Mouse (Mus musculus): ENCODE results near the gene Ttc13. TPM values are rescaled to one million over a fixed set of nuclear protein-coding genes. Genes with fewer than 3 reads are reported as not detected.

The Ttc13 gene
- polyA plus RNA-seq, 1 experiment from 2014 or later, result 61.4 TPM

DNA sequence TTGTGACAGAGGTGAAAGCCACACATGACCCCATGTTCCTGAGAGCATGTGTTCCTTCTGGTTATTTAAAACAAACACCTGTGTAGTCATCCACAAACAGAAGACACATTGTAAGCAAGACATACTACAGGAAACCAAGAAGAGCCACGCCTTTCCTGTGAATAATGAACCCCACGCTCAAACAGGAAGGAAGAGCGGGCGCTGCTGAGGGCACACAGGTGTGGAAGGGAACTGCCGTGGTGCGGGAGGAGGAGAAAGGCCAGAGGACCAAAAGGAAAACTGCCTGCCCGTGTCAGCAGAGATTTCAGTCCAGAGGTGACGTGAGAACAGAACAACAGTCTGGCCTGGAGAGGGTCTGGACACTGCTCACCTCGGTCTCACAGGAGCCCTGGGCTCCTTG, 20.8 kb downstream of the Ttc13 start:
- ATAC-seq (ENCODE audit: low FRiP score), result no peak
- no peak overlapping the region for H3K4me2 ChIP-seq (replicated peaks)
- H3K4me1 ChIP-seq, result no peaks in the 10 kb centered on the region
- H3K4me3 ChIP-seq, result no peak overlapping the region
- WGBS, result 91% methylated on average over 9 of the region's 9 CpGs
- H3K27ac ChIP-seq, result no peak overlapping the region
- H3K9me3 ChIP-seq (replicated peaks), result no peaks in the 10 kb centered on the region
- H3K27me3 ChIP-seq, result no peaks in the 10 kb centered on the region
- H3K36me3 ChIP-seq, result peaks cover 63% of the 10 kb centered on the region
- no peak overlapping the region for H3K9ac ChIP-seq

DNA sequence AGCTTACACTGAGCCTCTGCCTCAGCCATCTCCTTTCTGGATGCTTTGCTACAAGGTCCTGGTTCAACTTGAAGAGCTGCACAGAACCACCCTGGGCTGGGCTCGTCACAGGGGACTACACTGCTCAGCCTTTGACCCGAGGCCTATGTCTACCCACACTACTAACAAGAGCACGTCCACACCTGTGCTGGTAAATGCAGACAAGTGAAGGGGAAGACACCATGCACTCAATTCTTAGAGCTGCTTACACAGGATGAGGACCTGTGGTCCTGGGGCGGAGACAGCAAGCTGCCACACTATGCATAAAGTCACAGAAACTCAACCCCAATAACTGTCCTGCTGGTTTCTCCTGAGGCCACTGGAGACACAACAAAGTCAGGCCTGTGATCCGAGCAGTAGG, 21.5 kb downstream of the Ttc13 start:
- Histone ChIP-seq H3K4me1 (no peaks in the 10 kb centered on the region), H3K4me3 (no peak overlapping the region), H3K4me2 (replicated peaks) (no peak overlapping the region), H3K27ac (no peak overlapping the region), H3K9me3 (replicated peaks) (no peaks in the 10 kb centered on the region), H3K9ac (no peak overlapping the region), H3K27me3 (no peaks in the 10 kb centered on the region), H3K36me3 (peaks cover 66% of the 10 kb centered on the region)
- no peak for ATAC-seq (ENCODE audit: low FRiP score)
- 94% methylated on average over 5 of the region's 5 CpGs for WGBS

DNA sequence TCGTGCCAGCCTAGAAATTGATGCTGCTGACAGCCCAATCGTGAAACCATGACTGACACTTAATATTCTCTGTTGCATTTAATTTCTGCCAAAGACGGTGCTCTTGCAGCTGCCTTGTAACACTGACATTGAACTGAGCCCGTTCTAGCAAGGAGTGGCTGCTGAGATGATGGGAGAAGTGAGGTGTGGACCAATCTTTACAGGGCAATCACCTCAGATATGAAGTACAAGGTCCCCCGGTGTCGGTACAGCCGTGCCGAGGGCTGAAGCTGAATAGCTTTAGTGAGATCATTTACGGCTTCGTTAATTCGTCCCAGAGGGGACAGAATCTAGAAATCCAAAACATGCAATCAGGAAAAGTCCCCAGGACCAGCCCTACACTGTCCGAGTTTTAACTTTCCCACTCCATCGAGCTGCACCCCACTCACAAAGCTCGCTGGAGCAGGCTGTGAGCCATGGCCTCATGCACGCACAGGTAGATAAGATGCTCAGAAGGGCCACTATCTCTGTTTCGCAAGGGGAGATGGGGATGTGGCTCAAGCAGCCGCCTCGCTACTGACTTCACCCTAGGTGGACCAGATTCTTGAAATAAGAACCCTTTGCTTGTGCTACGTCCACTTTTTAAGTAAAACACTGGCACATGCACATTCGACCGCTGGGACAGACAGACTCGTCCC, 26.2 kb downstream of the Ttc13 start:
- no peak overlapping the region for H3K4me3 ChIP-seq
- H3K4me2 ChIP-seq (replicated peaks), result no peak overlapping the region
- no peaks in the 10 kb centered on the region for H3K4me1 ChIP-seq
- no peak for ATAC-seq (ENCODE audit: low FRiP score)
- peaks cover 75% of the 10 kb centered on the region for H3K36me3 ChIP-seq
- no peaks in the 10 kb centered on the region for H3K27me3 ChIP-seq
- H3K27ac ChIP-seq, result no peak overlapping the region
- no peak overlapping the region for H3K9ac ChIP-seq
- 95% methylated on average over 22 of the region's 22 CpGs for WGBS
- H3K9me3 ChIP-seq (replicated peaks), result no peaks in the 10 kb centered on the region

- WGBS, result 94% methylated on average over 4 of the region's 4 CpGs
- H3K4me1 ChIP-seq, result no peaks in the 10 kb centered on the region
- H3K9me3 ChIP-seq (replicated peaks), result no peaks in the 10 kb centered on the region
- H3K9ac ChIP-seq, result no peak overlapping the region
- H3K36me3 ChIP-seq, result peaks cover 67% of the 10 kb centered on the region
- no peak overlapping the region for H3K4me2 ChIP-seq (replicated peaks)
- H3K27me3 ChIP-seq, result no peaks in the 10 kb centered on the region
- ATAC-seq (ENCODE audit: low FRiP score), result no peak
- H3K27ac ChIP-seq, result no peak overlapping the region
- no peak overlapping the region for H3K4me3 ChIP-seq
These were observed 30.1 kb downstream of the Ttc13 start for GRCm38 (mm10) chr8:124691706-124692105.

DNA sequence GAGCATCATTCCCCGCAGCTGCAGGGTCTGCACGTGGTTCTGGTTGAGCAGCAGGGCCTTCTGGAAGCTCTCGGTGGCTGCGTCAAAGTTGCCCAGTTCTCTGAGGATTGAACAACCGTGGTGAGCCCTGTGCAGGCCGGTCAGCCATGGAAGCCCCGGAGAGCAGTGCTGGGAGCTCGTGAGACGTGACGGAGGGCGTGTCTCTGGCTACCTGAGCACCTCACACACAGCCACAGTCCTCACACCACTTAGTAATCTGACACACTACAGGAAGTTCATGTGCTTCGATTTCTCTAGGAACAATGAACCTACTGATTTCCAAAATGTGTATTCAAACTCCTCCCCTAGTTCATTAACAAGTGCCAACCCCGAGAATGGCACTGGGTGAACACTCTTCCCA, 32.9 kb downstream of the Ttc13 start:
- no peak overlapping the region for H3K4me2 ChIP-seq (replicated peaks)
- no peaks in the 10 kb centered on the region for H3K9me3 ChIP-seq (replicated peaks)
- H3K27me3 ChIP-seq, result no peaks in the 10 kb centered on the region
- no peak for ATAC-seq (ENCODE audit: low FRiP score)
- no peak overlapping the region for H3K9ac ChIP-seq
- no peak overlapping the region for H3K27ac ChIP-seq
- 93% methylated on average over 13 of the region's 13 CpGs for WGBS
- no peaks in the 10 kb centered on the region for H3K4me1 ChIP-seq
- H3K36me3 ChIP-seq, result peaks cover 68% of the 10 kb centered on the region
- H3K4me3 ChIP-seq, result no peak overlapping the region

DNA sequence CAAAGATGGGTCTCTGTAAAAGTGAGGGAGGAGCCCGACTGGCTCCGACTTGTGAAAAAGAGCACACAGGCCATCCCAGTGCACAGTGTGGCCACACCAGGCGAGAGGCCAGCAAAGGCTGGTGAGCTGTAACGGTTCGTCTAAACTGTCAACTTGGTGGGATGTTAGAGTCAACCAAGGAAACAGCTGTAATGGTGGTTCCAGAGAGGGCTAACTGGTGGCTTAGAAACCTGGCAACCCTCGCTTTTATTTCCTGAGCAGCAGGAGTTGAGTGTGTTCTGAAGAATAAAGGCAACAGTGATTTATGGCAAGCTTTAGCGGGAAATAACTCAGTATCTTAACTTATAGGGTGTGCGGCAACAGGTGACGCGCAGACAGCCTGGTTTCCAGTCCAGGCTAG, 39.6 kb downstream of the Ttc13 start:
- Histone ChIP-seq H3K27me3 (no peaks in the 10 kb centered on the region), H3K4me1 (0 out of 2 replicates have a peak, but pooled peaks cover 2% of the 10 kb centered on the region), H3K36me3 (peaks cover 78% of the 10 kb centered on the region), H3K4me2 (replicated peaks) (no peak overlapping the region), H3K4me3 (no peak overlapping the region), H3K9ac (no peak overlapping the region), H3K27ac (no peak overlapping the region), H3K9me3 (replicated peaks) (no peaks in the 10 kb centered on the region)
- WGBS, result 90% methylated on average over 10 of the region's 10 CpGs
- no peak for ATAC-seq (ENCODE audit: low FRiP score)

- Histone ChIP-seq H3K4me1 (0 out of 2 replicates have a peak, but pooled peaks cover 2% of the 10 kb centered on the region), H3K36me3 (peaks cover 79% of the 10 kb centered on the region), H3K27ac (no peak overlapping the region), H3K4me2 (replicated peaks) (no peak overlapping the region), H3K9ac (no peak overlapping the region), H3K27me3 (no peaks in the 10 kb centered on the region), H3K4me3 (no peak overlapping the region), H3K9me3 (replicated peaks) (no peaks in the 10 kb centered on the region)
- ATAC-seq (ENCODE audit: low FRiP score), result no peak
- 81% methylated on average over 10 of the region's 10 CpGs for WGBS
These were observed 40.0 kb downstream of the Ttc13 start for GRCm38 (mm10) chr8:124681792-124682157.

DNA sequence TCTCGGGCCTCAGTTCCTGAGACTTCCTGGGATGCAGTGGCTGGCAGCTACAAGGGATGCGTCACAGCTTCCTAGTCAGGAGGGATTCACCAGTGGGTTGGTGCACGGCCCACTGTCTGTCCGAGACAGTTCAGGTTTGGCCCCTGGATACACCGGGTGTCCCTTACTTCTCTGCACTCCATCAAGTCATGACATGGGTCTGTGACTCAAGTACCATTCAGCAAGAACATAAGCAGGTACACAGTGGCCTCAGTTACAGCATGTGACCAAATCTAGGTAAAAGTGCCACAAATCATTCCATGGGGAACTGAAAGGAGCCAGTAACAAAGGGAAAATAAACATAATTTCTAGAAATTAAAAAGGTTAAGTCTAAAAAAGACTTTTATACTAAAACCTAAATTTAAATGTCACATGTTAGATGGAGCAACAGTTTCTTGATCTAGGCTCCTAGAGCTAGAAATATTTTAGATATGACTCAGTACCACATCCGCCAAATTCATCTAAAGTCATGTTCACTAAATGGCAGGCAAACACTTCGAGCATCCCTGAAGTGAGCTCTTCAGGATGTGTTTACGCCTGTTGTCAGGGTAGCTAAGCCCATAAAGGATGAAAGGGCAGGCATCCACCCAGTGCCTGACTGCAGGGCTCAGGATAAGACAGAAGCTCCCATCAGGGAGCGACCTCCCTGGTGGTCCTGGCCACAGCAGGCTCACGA, 40.5 kb downstream of the Ttc13 start:
- H3K36me3 ChIP-seq, result peaks cover 79% of the 10 kb centered on the region
- no peak for ATAC-seq (ENCODE audit: low FRiP score)
- WGBS, result 84% methylated on average over 10 of the region's 10 CpGs

GRCm38 (mm10) chr8:124678246-124678645, 43.5 kb downstream of the Ttc13 start:
- no peak for ATAC-seq (ENCODE audit: low FRiP score)
- no peak overlapping the region for H3K9ac ChIP-seq
- no peak overlapping the region for H3K4me3 ChIP-seq
- peaks cover 76% of the 10 kb centered on the region for H3K36me3 ChIP-seq
- H3K4me1 ChIP-seq, result 0 out of 2 replicates have a peak, but pooled peaks cover 2% of the 10 kb centered on the region
- no peak overlapping the region for H3K27ac ChIP-seq
- WGBS, result 95% methylated on average over 13 of the region's 13 CpGs
- H3K9me3 ChIP-seq (replicated peaks), result no peaks in the 10 kb centered on the region
- H3K27me3 ChIP-seq, result no peaks in the 10 kb centered on the region
- no peak overlapping the region for H3K4me2 ChIP-seq (replicated peaks)

More for the DNA sequence above, 40.5 kb downstream of the Ttc13 start:
- no peaks in the 10 kb centered on the region for H3K27me3 ChIP-seq
- H3K4me2 ChIP-seq (replicated peaks), result no peak overlapping the region
- no peak overlapping the region for H3K27ac ChIP-seq
- 0 out of 2 replicates have a peak, but pooled peaks cover 2% of the 10 kb centered on the region for H3K4me1 ChIP-seq
- no peak overlapping the region for H3K4me3 ChIP-seq
- H3K9me3 ChIP-seq (replicated peaks), result no peaks in the 10 kb centered on the region
- no peak overlapping the region for H3K9ac ChIP-seq

DNA sequence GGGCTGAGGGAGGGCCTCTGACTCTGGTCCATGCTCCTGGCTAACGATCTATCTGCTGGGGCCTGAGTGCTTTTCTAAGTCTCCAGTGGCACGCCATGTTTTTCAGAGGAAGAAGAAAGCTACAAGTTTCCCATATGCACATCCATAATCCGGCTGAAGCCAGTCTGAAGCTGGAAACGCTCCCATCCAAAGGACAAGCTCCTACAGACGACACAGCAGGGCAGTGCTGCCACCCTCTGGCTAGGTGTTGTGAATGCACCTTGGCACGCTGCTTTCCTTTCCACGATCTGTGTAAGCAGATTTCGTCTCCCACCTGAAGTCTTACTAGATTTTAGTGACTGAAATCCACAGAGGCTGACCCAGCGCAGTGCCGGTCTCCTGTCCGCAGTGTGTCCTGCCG, 44.3 kb downstream of the Ttc13 start:
- Histone ChIP-seq H3K9me3 (replicated peaks) (no peaks in the 10 kb centered on the region), H3K27ac (no peak overlapping the region), H3K4me2 (replicated peaks) (no peak overlapping the region), H3K4me1 (0 out of 2 replicates have a peak, but pooled peaks cover 2% of the 10 kb centered on the region), H3K36me3 (peaks cover 77% of the 10 kb centered on the region), H3K9ac (no peak overlapping the region), H3K27me3 (no peaks in the 10 kb centered on the region), H3K4me3 (no peak overlapping the region)
- WGBS, result 55% methylated on average over 12 of the region's 12 CpGs
- ATAC-seq (ENCODE audit: low FRiP score), result no peak

DNA sequence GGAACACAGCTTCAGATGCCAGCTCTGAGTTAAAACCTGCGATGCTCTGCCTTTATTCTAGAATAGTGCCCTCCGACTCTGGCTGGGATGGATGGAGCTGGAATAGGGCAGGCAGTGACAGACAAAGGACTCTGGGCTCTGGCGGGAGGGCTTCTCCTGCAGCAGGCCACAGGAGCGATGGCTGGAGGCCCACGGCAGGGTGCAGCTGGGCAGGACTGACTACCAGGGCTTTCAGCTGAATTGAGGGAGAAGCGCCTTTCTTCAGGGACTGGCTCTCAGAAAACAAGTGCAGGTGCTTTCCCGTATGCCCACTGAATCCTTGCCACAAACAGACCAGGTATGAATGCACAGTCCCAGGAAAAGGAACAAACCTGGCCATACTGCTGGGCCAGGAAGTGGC, 44.7 kb downstream of the Ttc13 start:
- no peak overlapping the region for H3K4me3 ChIP-seq
- H3K4me2 ChIP-seq (replicated peaks), result no peak overlapping the region
- H3K9ac ChIP-seq, result no peak overlapping the region
- no peaks in the 10 kb centered on the region for H3K9me3 ChIP-seq (replicated peaks)
- H3K27ac ChIP-seq, result no peak overlapping the region
- 88% methylated on average over 7 of the region's 7 CpGs for WGBS
- ATAC-seq (ENCODE audit: low FRiP score), result no peak
- 0 out of 2 replicates have a peak, but pooled peaks cover 2% of the 10 kb centered on the region for H3K4me1 ChIP-seq
- peaks cover 78% of the 10 kb centered on the region for H3K36me3 ChIP-seq
- no peaks in the 10 kb centered on the region for H3K27me3 ChIP-seq

DNA sequence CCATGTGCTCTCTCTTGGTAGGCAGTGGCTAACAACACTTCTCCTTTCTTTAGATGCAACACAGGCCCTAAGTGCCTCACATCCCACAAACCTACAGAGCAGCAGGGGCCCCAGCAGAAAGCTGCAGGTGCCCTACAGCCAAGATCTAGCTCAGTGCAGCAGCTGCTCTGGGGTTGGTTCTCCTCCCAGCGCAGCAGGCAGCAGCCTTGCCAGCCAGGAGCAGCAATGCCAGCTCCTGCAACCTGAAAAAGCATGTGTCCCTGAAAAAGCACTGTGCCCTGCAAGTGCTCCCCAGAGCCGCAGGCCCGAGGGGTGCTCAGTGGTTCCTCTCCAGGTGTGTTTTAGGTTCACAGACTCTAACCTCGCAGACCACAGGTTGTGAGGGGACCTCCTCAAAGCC, 45.1 kb downstream of the Ttc13 start:
- 96% methylated on average over 4 of the region's 4 CpGs for WGBS
- Histone ChIP-seq H3K4me2 (replicated peaks) (no peak overlapping the region), H3K36me3 (peaks cover 76% of the 10 kb centered on the region)

DNA sequence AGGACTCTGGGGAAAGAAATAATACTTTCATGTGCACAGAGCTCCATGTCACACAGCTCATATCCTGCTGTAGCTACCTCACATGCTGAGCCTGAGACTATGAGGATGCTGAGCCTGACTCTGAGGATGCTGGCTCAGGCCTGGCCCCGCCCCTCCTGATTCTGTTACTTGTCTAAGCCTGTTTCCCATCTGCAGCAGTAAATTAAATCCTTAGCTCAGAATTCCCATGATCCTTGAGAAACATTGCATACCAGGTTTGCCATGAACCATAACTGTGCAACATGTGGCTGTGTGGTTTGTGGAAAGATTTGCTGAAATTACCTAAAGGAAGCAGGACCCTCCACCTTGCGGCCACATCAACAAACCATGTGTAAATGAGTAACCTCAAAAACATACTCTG, 49.4 kb downstream of the Ttc13 start:
- H3K4me1 ChIP-seq, result 0 out of 2 replicates have a peak, but pooled peaks cover 2% of the 10 kb centered on the region
- H3K36me3 ChIP-seq, result peaks cover 60% of the 10 kb centered on the region
- H3K27me3 ChIP-seq, result no peaks in the 10 kb centered on the region
- no peak overlapping the region for H3K27ac ChIP-seq
- no peak overlapping the region for H3K9ac ChIP-seq
- WGBS, result 93% methylated on average over 2 of the region's 2 CpGs
- no peak for ATAC-seq (ENCODE audit: low FRiP score)
- no peaks in the 10 kb centered on the region for H3K9me3 ChIP-seq (replicated peaks)
- no peak overlapping the region for H3K4me2 ChIP-seq (replicated peaks)
- no peak overlapping the region for H3K4me3 ChIP-seq

More for the DNA sequence above, 45.1 kb downstream of the Ttc13 start:
- no peaks in the 10 kb centered on the region for H3K27me3 ChIP-seq
- no peak for ATAC-seq (ENCODE audit: low FRiP score)
- no peak overlapping the region for H3K9ac ChIP-seq
- H3K27ac ChIP-seq, result no peak overlapping the region
- no peak overlapping the region for H3K4me3 ChIP-seq
- H3K4me1 ChIP-seq, result 0 out of 2 replicates have a peak, but pooled peaks cover 2% of the 10 kb centered on the region
- H3K9me3 ChIP-seq (replicated peaks), result no peaks in the 10 kb centered on the region
